Mouse (Mus musculus) bone marrow macrophage, adult 2 months (primary cell): ENCODE data around the gene Aptx.

Experiments used
- CTCF ChIP-seq: IDR thresholded peaks from 2 replicates; pipeline ENCODE4 v1.5.1; 2012; ENCODE audit warnings: low read depth, mild to moderate bottlenecking, low read length, moderate library complexity
- POLR2A ChIP-seq: IDR thresholded peaks from 2 replicates; pipeline ENCODE4 v1.6.1; 2012; ENCODE audit warnings: mild to moderate bottlenecking, low read depth, low read length, borderline replicate concordance

- no peak for TF ChIP-seq POLR2A
- no peak for TF ChIP-seq CTCF
These were observed 799 bp upstream of the Aptx start for GRCm38 (mm10) chr4:40703710-40704275.
